Mouse (Mus musculus) skeletal muscle tissue, postnatal 0 days (tissue): ENCODE results near the gene Srgap3. TPM values are rescaled to one million over a fixed set of nuclear protein-coding genes. Genes with fewer than 3 reads are reported as not detected.

Source experiments
- polyA plus RNA-seq: library from polyadenylated mRNA; unstranded; fragments of >200 nt; fragmentation: Nextera tagmentation; extraction: Ambion mirVana; gene quantifications from 2 replicates; pipeline ENCODE4 v1.2.1, GENCODE M21; 2015

The Srgap3 gene
- polyA plus RNA-seq = 1.3 and 1.5 TPM in 2 replicates

GRCm38 (mm10) chr6:112946895-112947436, at the start of gene Srgap3:
Srgap3 (minus strand) TSS chr6:112947266.

GRCm38 (mm10) chr6:112696056-112696950, 250.8 kb downstream of the Srgap3 start, which contains the start of gene Rad18:
Rad18 (minus strand) TSS chr6:112696686.

Other genes starting within 250 kb of the Srgap3 start
- gene Thumpd3, start 99.0 kb upstream of the Srgap3 start, polyA plus RNA-seq = 23.3 and 27.1 TPM in 2 replicates
- gene Setd5, start 130.1 kb upstream of the Srgap3 start, polyA plus RNA-seq = 32.4 and 33.3 TPM in 2 replicates
- gene Lhfpl4, start 248.1 kb upstream of the Srgap3 start, polyA plus RNA-seq = 0.26 and 0.29 TPM in 2 replicates